Mouse (Mus musculus): ENCODE results near the gene Ldhc.
"Not testable (repeated sequence)": the region's sequence is repeated elsewhere in the genome, so short reads cannot be mapped to it uniquely, and the experiment has no call there.

The Ldhc gene

GRCm38 (mm10) chr7:46842278-46842677 is 18.7 kb upstream of the Ldhc start:
- DNase-seq (ENCODE audit: low read depth), result no peak

- DNase-seq (ENCODE audit: low read depth), result no peak
Observed at GRCm38 (mm10) chr7:46843576-46843975, 17.4 kb upstream of the Ldhc start.

GRCm38 (mm10) chr7:46845211-46845977 is 15.6 kb upstream of the Ldhc start:
- DNase-seq (ENCODE audit: low read depth), result peak; percentile 60

- DNase-seq (ENCODE audit: low read depth), result no peak
Observed at GRCm38 (mm10) chr7:46845978-46846485, 15.0 kb upstream of the Ldhc start.

GRCm38 (mm10) chr7:46846486-46847244 is 14.3 kb upstream of the Ldhc start:
- no peak for DNase-seq (ENCODE audit: low read depth)

GRCm38 (mm10) chr7:46849287-46849686 is 11.7 kb upstream of the Ldhc start:
- DNase-seq (ENCODE audit: low read depth), result no peak

- no peak for DNase-seq (ENCODE audit: low read depth)
Observed at GRCm38 (mm10) chr7:46851026-46851425, 10.0 kb upstream of the Ldhc start.

- no peak for DNase-seq (ENCODE audit: low read depth)
Observed at GRCm38 (mm10) chr7:46852666-46853065, 8.3 kb upstream of the Ldhc start.

- no peak for DNase-seq (ENCODE audit: low read depth)
Observed at GRCm38 (mm10) chr7:46853365-46853764, 7.6 kb upstream of the Ldhc start.

GRCm38 (mm10) chr7:46855866-46856560 is 5.0 kb upstream of the Ldhc start:
- no peak for DNase-seq (ENCODE audit: low read depth)

- DNase-seq (ENCODE audit: low read depth), result no peak
Observed at GRCm38 (mm10) chr7:46857436-46857835, 3.6 kb upstream of the Ldhc start.

GRCm38 (mm10) chr7:46859031-46859430 is 2.0 kb upstream of the Ldhc start:
- no peak for DNase-seq (ENCODE audit: low read depth)

- DNase-seq (ENCODE audit: low read depth), result no peak
Observed at GRCm38 (mm10) chr7:46871988-46872387, 11.0 kb downstream of the Ldhc start.

GRCm38 (mm10) chr7:46876841-46877240 is 15.8 kb downstream of the Ldhc start:
- DNase-seq (ENCODE audit: low read depth), result no peak

- DNase-seq (ENCODE audit: low read depth), result no peak
Observed at GRCm38 (mm10) chr7:46877255-46877654, 16.3 kb downstream of the Ldhc start.

- DNase-seq (ENCODE audit: low read depth), result no peak
Observed at GRCm38 (mm10) chr7:46879851-46880250, 18.8 kb downstream of the Ldhc start.

- no peak for DNase-seq (ENCODE audit: low read depth)
Observed at GRCm38 (mm10) chr7:46880992-46881391, 20.0 kb downstream of the Ldhc start.

GRCm38 (mm10) chr7:46881941-46882340 is 20.9 kb downstream of the Ldhc start:
- not testable (repeated sequence) for DNase-seq (ENCODE audit: low read depth)

GRCm38 (mm10) chr7:46883304-46883703 is 22.3 kb downstream of the Ldhc start:
- no peak for DNase-seq (ENCODE audit: low read depth)

GRCm38 (mm10) chr7:46895511-46895910 is 34.5 kb downstream of the Ldhc start:
- DNase-seq (ENCODE audit: low read depth), result no peak

- DNase-seq (ENCODE audit: low read depth), result no peak
Observed at GRCm38 (mm10) chr7:46899343-46899742, 38.3 kb downstream of the Ldhc start.

- no peak for DNase-seq (ENCODE audit: low read depth)
Observed at GRCm38 (mm10) chr7:46911250-46911649, 50.2 kb downstream of the Ldhc start.

- no peak for DNase-seq (ENCODE audit: low read depth)
Observed at GRCm38 (mm10) chr7:46916376-46916775, 55.4 kb downstream of the Ldhc start.

Data from fibroblast of lung, adult 2 months (primary cell).